Mouse (Mus musculus) macrophage (primary cell): Measurements from ENCODE around the gene Fam171a1. TPM values are rescaled to one million over a fixed set of nuclear protein-coding genes. Genes with fewer than 3 reads are reported as not detected.
"Not testable (repeated sequence)": the region's sequence is repeated elsewhere in the genome, so short reads cannot be mapped to it uniquely, and the experiment has no call there.

Experiments
- H3K27ac ChIP-seq: fragments of 350-480 bp; formaldehyde crosslinking; 2 replicates; pipeline ENCODE4 v1.9.0; 2021
- H3K36me3 ChIP-seq: fragments of 350-480 bp; formaldehyde crosslinking; 2 replicates; pipeline ENCODE4 v1.9.0; 2021; ENCODE audit errors: inconsistent target
- H3K4me3 ChIP-seq: fragments of 350-480 bp; formaldehyde crosslinking; 2 replicates; pipeline ENCODE4 v1.9.0; 2021; ENCODE audit errors: inconsistent target
- H3K79me2 ChIP-seq: fragments of 350-480 bp; formaldehyde crosslinking; 2 replicates; pipeline ENCODE4 v1.9.0; 2021; ENCODE audit errors: inconsistent target
- WGBS: methylation state at CpG from one replicate; pipeline ENCODE4 v1.1.7; 2026; ENCODE audit warnings: inconsistent platforms; ENCODE audit not compliant: missing documents; 5-methylcytosine and 5-hydroxymethylcytosine counted together
- polyA plus RNA-seq: library from polyadenylated mRNA; stranded (reverse); fragments of 250-400 nt; gene quantifications from 3 replicates; pipeline ENCODE4 v1.2.4, GENCODE M21; 2018; ENCODE audit warnings: inconsistent platforms

Fam171a1 gene
- polyA plus RNA-seq, 1 experiment from 2014 or later = 0.85 TPM

- H3K79me2 ChIP-seq, H3K36me3 ChIP-seq, H3K4me3 ChIP-seq, H3K27ac ChIP-seq: not testable (repeated sequence)
- 100% methylated on average over 2 of the region's 3 CpGs for WGBS
Observed at GRCm38 (mm10) chr2:3217577-3217976, 103.6 kb downstream of the Fam171a1 start.

DNA sequence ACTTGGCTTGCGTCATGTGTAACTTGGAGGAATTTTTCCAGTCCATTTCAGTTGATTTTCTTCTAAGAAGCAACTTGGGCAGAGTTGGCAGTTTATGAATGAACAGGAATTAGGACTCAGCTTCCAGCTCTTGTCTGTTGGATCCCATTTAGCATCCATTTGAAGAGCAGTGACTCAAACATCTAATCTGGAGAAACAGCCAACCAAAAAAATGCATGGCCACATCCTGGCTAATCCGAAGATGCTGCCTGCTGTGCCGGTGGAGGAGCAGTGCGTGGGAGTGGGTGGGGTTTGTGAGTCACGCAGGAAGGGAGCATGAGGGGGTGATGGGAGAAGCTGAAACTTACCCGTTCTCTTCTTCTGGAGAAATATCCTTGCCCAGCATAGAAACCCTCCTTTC lies 104.2 kb downstream of the Fam171a1 start:
- Histone ChIP-seq H3K4me3 (no peak overlapping the region), H3K79me2 (no peaks in the 10 kb centered on the region), H3K27ac (no peak overlapping the region), H3K36me3 (no peaks in the 10 kb centered on the region)
- WGBS = 87% methylated on average over 6 of the region's 6 CpGs

DNA sequence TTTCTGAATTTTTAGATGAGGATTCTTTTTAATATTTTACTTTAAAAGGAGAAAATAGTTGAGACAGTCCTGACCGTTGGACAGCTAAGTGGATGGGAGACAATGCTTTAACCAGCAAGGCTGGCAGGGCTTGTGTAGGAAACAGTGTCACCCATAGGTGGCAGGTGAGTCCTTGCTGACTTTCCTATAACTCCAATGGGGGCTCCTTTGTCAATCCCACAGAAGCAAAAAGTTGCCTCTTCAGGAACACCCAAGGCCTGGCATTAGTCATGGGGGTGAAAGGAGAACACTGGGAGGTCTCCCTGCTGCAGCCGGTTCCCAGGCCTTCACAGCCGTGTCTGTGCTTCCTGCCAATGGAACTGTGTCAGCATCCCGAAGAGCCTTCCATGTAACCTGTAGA lies 114.5 kb downstream of the Fam171a1 start:
- WGBS = 90% methylated on average over 4 of the region's 4 CpGs
- H3K4me3 ChIP-seq = no peak overlapping the region
- H3K36me3 ChIP-seq = no peaks in the 10 kb centered on the region
- H3K27ac ChIP-seq = no peak overlapping the region
- H3K79me2 ChIP-seq = no peaks in the 10 kb centered on the region

GRCm38 (mm10) chr2:3229060-3229459 lies 115.0 kb downstream of the Fam171a1 start:
- H3K36me3 ChIP-seq = no peaks in the 10 kb centered on the region
- no peak overlapping the region for H3K27ac ChIP-seq
- no peaks in the 10 kb centered on the region for H3K79me2 ChIP-seq
- 8% methylated on average over 2 of the region's 2 CpGs for WGBS
- H3K4me3 ChIP-seq = no peak overlapping the region

DNA sequence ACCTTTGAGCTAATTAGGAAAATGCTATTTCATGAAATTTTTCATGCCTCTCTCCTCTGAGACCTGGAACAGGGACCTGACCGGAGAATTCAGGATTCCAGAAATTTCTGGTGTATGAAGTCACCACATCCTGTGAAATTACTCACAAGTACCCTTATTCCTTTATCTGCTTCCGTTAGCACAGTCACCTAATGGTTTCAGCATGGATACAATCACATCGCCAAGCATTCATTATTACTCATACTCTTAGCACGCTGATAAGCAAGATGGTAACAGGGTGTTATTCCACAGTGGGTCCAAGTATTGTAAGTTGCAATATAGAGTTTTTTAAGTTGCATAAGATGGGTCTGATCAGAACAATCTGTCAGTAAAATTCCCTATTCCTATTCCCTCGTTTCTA lies 125.2 kb downstream of the Fam171a1 start:
- Histone ChIP-seq H3K36me3 (no peaks in the 10 kb centered on the region), H3K27ac (no peak overlapping the region), H3K79me2 (no peaks in the 10 kb centered on the region), H3K4me3 (no peak overlapping the region)
- 71% methylated on average over 5 of the region's 5 CpGs for WGBS

DNA sequence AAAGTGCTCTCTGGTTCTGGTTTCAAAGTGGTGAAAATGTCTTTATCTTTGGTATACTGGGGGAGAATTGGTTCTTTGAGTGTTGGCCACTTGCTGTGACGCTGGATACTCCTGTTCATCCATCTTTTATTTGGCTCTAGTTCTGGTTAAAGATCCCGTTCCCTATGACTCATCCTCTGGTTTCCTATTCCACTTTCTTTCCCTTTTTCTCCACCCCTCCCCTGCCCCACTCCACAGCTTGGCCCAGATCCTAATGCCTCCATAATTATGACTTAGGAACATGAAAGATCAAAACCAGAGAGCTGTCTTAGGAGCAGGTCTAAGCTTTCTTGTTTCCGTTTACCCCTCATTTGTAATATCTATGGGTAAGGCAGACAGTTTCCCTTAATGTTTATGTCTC lies 130.2 kb downstream of the Fam171a1 start:
- H3K36me3 ChIP-seq = no peaks in the 10 kb centered on the region
- no peak overlapping the region for H3K4me3 ChIP-seq
- H3K27ac ChIP-seq = no peak overlapping the region
- H3K79me2 ChIP-seq = no peaks in the 10 kb centered on the region
- 82% methylated on average over 3 of the region's 3 CpGs for WGBS

DNA sequence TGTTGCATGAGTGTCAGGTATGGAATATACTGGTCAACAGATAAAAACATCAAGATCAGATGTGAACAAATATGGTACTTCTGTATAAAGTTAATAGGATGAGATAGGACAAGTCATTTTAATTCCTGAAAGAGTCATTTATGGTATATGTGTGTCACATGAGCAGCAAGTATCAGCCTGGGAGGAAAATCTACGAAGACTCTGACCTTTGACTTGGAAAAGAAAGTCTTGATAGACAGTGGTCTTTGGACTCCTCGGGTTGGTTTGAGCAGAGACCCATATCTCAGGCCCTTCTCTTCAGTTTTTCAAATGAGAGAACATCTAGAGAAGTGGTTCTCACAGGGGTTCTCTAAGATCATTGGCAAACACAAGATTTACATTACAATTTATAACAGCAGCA lies 137.3 kb downstream of the Fam171a1 start:
- Histone ChIP-seq H3K36me3 (no peaks in the 10 kb centered on the region), H3K4me3 (no peak overlapping the region), H3K27ac (no peak overlapping the region), H3K79me2 (no peaks in the 10 kb centered on the region)
- WGBS = 92% methylated on average over 2 of the region's 2 CpGs

- Histone ChIP-seq H3K27ac (no peak overlapping the region), H3K4me3 (no peak overlapping the region), H3K36me3 (no peaks in the 10 kb centered on the region), H3K79me2 (no peaks in the 10 kb centered on the region)
- 90% methylated on average over 3 of the region's 3 CpGs for WGBS
Observed at GRCm38 (mm10) chr2:3266466-3266865, 152.4 kb downstream of the Fam171a1 start.

DNA sequence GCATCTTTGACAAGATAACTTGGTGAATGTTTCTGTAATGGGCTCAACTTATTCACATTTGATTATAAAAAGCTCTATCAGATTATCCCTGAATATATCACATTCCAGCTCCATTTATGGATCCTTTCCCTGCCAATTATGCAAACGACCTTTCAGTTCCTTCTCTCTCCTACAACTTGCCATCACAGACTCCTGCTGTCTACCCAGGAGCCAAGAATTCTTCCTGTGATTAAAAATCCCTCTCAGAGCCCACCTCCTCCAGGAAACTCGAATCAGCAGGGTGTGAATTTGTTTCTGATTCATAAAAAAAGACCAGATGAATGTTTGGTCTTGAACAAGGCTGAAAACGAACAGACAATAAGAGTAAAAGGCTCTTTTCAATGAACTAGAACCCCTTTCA lies 153.9 kb downstream of the Fam171a1 start:
- Histone ChIP-seq H3K4me3 (no peak overlapping the region), H3K79me2 (no peaks in the 10 kb centered on the region), H3K36me3 (no peaks in the 10 kb centered on the region), H3K27ac (no peak overlapping the region)
- WGBS = 57% methylated on average over 3 of the region's 3 CpGs

- no peaks in the 10 kb centered on the region for H3K36me3 ChIP-seq
- H3K4me3 ChIP-seq = no peak overlapping the region
- H3K79me2 ChIP-seq = no peaks in the 10 kb centered on the region
- WGBS = 86% methylated on average over 2 of the region's 2 CpGs
- H3K27ac ChIP-seq = no peak overlapping the region
Observed at GRCm38 (mm10) chr2:3273349-3273748, 159.3 kb downstream of the Fam171a1 start.

- 44% methylated on average over 2 of the region's 2 CpGs for WGBS
- no peak overlapping the region for H3K27ac ChIP-seq
Observed at GRCm38 (mm10) chr2:3276106-3276505, 162.1 kb downstream of the Fam171a1 start.

More at GRCm38 (mm10) chr2:3276106-3276505, 162.1 kb downstream of the Fam171a1 start:
- Histone ChIP-seq H3K79me2 (no peaks in the 10 kb centered on the region), H3K36me3 (no peaks in the 10 kb centered on the region), H3K4me3 (no peak overlapping the region)

Other genes starting within 250 kb of the Fam171a1 start
- gene Nmt2, start 170.0 kb downstream of the Fam171a1 start, polyA plus RNA-seq = 13.5 to 16.7 TPM (median 13.8 TPM) in 3 replicates
- 6.6 to 12.1 TPM (median 10.8 TPM) in 3 replicates for gene Rpp38, start 218.4 kb downstream of the Fam171a1 start, polyA plus RNA-seq
- not detected in 3 replicates for gene Acbd7, start 221.9 kb downstream of the Fam171a1 start, polyA plus RNA-seq